Mouse (Mus musculus): ENCODE data around the gene Ano1. TPM values are rescaled to one million over a fixed set of nuclear protein-coding genes. Genes with fewer than 3 reads are reported as not detected.

The Ano1 gene
- polyA plus RNA-seq, 1 experiment from 2014 or later: 28.7 TPM

DNA sequence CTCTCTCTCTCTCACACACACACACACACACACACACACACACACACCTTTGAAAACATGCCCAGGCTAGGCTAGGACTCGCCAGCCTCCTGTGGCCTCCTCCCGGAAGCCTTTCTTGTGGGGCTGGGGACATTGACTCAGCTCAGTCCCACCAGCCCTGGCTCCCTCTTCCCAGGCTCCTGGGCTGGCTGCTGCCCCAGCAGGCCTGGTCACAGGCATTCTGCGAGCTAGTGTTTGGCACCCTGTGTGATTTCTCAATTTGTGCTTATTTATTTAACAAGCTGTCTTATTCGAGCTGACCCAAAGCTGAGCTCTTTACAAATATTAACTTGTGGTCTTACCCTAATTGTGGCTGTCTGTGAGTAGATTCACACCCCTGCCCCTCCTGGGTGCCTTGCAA lies 66.8 kb downstream of the Ano1 start:
- Histone ChIP-seq H3K27me3 (peaks cover 15% of the 10 kb centered on the region), H3K36me3 (no peaks in the 10 kb centered on the region), H3K9me3 (no peaks in the 10 kb centered on the region), H3K4me3 (no peak overlapping the region), H3K27ac (replicated peaks) (0 out of 2 replicates have a peak overlapping the region, but pooled peaks have one; percentile 4), H3K9ac (replicated peaks) (no peak overlapping the region), H3K4me2 (replicated peaks) (no peak overlapping the region), H3K4me1 (peaks cover 13% of the 10 kb centered on the region; the same call in 1 of the 2 replicates)
- no peak for ATAC-seq (ENCODE audit: low FRiP score, low read depth)
- 64% methylated on average over 4 of the region's 4 CpGs for WGBS

DNA sequence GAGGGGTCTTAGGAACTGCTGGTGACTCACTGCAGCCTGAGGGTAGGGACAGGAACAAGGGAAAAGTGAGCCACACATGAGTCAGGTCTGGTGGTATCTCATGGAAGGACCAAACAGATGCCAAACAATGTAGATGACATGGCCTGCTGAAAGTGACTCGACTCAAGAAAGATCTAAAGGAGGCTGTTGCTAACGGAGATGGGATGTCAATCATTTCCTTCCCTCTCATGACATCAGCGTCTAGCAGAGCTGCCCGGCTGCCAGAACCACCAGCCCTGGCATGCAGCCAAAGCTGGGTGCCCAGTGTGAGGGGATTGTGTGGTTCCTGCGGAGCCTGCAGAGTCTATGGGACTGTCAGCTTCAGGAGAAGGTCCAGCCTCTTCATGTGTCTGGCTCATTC lies 67.3 kb downstream of the Ano1 start:
- H3K4me3 ChIP-seq: no peak overlapping the region
- H3K27ac ChIP-seq (replicated peaks): 0 out of 2 replicates have a peak overlapping the region, but pooled peaks have one; percentile 4
- 46% methylated on average over 5 of the region's 5 CpGs for WGBS
- peaks cover 19% of the 10 kb centered on the region for H3K27me3 ChIP-seq
- H3K4me2 ChIP-seq (replicated peaks): no peak overlapping the region
- H3K4me1 ChIP-seq: peaks cover 14% of the 10 kb centered on the region; the same call in 1 of the 2 replicates
- no peaks in the 10 kb centered on the region for H3K36me3 ChIP-seq
- no peaks in the 10 kb centered on the region for H3K9me3 ChIP-seq
- no peak overlapping the region for H3K9ac ChIP-seq (replicated peaks)
- ATAC-seq (ENCODE audit: low FRiP score, low read depth): no peak

DNA sequence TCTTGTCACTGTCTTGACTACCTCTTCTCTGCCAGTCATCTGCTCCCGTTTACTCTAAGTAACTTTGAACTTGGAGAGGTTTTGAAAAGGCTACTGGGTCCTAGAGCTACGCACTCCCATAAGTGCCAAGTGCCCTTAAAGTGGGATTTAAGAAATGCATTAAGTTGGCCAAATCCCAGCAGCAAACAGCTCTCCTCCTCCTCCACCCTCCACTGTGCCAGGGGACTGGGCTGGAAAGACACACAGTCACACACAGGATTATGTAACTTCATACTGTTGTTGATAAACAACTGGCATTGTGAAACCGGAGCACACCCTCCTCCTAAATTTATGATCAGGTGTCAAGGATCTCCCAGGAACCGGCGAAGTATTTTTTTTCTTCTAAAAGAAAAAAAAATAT lies 71.7 kb downstream of the Ano1 start:
- WGBS: 87% methylated on average over 5 of the region's 5 CpGs
- peaks cover 56% of the 10 kb centered on the region for H3K27me3 ChIP-seq
- no peaks in the 10 kb centered on the region for H3K36me3 ChIP-seq

DNA sequence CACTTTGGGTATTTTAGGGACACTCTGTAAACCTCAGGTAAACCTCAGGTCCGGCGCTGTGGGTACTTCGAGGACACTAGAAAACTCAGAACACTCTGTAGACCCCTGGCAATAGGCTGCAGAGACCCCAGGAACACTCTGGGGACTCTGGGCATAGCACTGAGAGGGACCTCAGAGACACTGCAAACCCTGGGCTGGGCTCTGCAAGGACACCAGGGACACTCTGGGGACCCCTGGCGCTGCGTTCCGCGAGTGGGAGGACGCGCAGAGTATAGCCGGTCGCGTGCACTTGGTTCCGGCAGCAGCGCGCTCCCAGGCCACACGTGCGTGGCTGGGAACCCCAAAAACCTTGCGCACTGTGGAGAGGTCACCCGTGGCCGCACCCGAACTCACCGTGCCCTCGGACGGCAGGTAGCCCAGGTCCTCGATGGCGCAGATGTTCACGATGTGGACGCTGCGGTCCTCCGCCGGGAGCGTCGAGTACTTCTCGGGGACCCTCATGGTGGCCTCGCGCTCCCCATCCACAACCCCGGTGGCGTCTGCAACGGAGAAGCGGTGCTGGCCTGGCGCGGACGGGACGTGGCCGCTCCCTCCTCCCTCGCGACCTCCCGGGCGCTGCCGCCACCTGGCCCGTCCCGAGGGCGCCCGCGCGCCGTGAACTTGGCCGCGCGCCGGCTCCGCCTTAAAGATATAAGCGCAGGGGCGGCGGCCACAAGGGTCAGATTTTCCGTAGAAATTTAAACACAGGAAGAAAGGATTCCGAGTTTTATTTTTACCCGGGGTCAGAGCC lies 73.3 kb downstream of the Ano1 start:
- Histone ChIP-seq H3K9ac (replicated peaks) (peak overlapping the region; percentile 49; the same call in 1 of the 2 replicates), H3K36me3 (no peaks in the 10 kb centered on the region), H3K4me2 (replicated peaks) (peak overlapping the region; percentile 61), H3K4me1 (peaks cover 26% of the 10 kb centered on the region), H3K4me3 (peak overlapping the region; percentile 40), H3K27me3 (peaks cover 56% of the 10 kb centered on the region), H3K27ac (replicated peaks) (no peak overlapping the region), H3K9me3 (no peaks in the 10 kb centered on the region)
- no peak for ATAC-seq (ENCODE audit: low FRiP score, low read depth)
- WGBS: 13% methylated on average over 68 of the region's 68 CpGs

More for the DNA sequence above, 71.7 kb downstream of the Ano1 start:
- peaks cover 35% of the 10 kb centered on the region for H3K4me1 ChIP-seq
- ATAC-seq (ENCODE audit: low FRiP score, low read depth): no peak
- H3K4me3 ChIP-seq: no peak overlapping the region
- H3K9me3 ChIP-seq: no peaks in the 10 kb centered on the region
- no peak overlapping the region for H3K4me2 ChIP-seq (replicated peaks)
- H3K27ac ChIP-seq (replicated peaks): no peak overlapping the region
- no peak overlapping the region for H3K9ac ChIP-seq (replicated peaks)

DNA sequence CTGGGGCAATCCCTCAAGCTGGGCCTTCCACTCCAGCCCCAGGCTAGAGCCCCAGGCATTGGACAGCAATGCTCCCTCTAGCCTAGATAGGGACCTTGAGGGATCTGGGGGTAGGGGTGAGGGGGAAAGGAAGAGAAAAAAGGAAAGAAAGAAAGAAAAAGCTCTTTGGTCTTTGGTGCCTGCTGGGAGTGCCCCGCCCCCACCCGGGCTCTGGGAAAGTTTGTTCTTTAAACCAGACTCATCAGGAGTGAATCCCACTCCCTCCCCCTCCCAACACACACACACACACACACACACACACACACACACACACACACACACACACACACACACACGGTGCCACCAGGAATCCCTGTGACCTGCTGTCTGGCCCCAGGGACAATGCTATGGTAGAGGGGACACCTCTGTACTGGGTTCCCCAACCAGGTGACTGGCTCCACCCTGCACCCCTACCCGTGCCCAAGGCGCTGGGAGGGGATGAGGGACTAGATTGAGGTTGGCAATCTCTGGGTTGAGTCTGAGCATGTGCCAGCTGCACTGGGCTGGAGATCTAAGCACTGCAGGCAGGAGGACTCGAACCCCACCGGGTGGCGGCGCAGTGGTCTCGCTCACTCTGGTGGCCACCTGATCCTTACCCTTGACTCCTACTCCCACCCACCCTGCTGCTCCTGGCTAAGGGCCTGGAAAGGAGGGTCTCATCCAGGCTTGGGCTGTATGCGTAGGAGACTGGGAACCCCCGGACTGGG lies 74.3 kb downstream of the Ano1 start:
- no peak overlapping the region for H3K9ac ChIP-seq (replicated peaks)
- WGBS: 43% methylated on average over 12 of the region's 12 CpGs
- H3K9me3 ChIP-seq: no peaks in the 10 kb centered on the region
- ATAC-seq (ENCODE audit: low FRiP score, low read depth): no peak; the same call in 1 of the 2 replicates
- H3K4me2 ChIP-seq (replicated peaks): peak overlapping the region; percentile 61; the same call in 1 of the 2 replicates
- no peak overlapping the region for H3K27ac ChIP-seq (replicated peaks)
- no peak overlapping the region for H3K4me3 ChIP-seq
- peaks cover 61% of the 10 kb centered on the region for H3K27me3 ChIP-seq
- H3K36me3 ChIP-seq: no peaks in the 10 kb centered on the region
- peaks cover 26% of the 10 kb centered on the region for H3K4me1 ChIP-seq

DNA sequence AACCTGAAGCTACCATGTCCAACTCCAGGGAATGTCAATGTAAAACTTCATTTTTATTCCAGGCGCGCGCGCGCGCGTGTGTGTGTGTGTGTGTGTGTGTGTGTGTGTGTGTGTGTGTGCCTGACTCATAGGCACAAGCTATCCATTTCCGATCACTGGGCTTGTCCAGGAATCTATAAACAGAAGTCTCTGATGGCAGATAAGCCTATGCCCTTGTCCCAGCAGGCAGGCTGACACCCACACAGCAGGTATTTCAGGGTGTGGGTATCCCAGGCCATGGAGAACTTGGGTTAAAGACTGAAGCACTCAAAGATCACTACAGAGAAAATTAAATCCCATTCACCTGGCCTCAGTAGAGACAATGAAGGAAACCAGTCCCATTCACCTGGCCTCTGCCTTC lies 76.1 kb downstream of the Ano1 start:
- no peaks in the 10 kb centered on the region for H3K9me3 ChIP-seq
- H3K9ac ChIP-seq (replicated peaks): no peak overlapping the region
- H3K27ac ChIP-seq (replicated peaks): no peak overlapping the region
- no peak for ATAC-seq (ENCODE audit: low FRiP score, low read depth)
- peaks cover 26% of the 10 kb centered on the region for H3K4me1 ChIP-seq
- H3K4me2 ChIP-seq (replicated peaks): no peak overlapping the region
- H3K4me3 ChIP-seq: no peak overlapping the region
- peaks cover 4% of the 10 kb centered on the region; the same call in 1 of the 2 replicates for H3K36me3 ChIP-seq
- H3K27me3 ChIP-seq: peaks cover 53% of the 10 kb centered on the region
- WGBS: 93% methylated on average over 8 of the region's 8 CpGs

DNA sequence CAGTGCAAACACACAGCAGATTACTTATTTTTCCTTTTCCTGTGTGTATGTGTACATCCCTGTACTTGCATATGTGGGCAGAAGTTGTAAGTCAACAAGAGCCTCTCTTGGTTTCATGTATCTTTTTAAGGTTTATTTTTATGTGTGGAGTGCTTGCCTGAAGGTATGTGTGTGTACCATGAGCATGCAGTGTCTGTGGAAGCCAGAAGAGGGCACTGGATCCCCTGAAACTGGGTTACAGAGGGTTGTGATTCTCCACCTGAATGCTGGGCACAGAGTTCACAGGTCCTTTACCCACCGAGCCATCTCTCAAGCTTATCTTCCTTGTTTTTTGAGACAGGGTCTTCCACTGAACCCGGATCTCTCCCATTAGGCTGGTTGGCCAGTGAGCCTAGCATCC lies 81.9 kb downstream of the Ano1 start:
- no peak for ATAC-seq (ENCODE audit: low FRiP score, low read depth)

DNA sequence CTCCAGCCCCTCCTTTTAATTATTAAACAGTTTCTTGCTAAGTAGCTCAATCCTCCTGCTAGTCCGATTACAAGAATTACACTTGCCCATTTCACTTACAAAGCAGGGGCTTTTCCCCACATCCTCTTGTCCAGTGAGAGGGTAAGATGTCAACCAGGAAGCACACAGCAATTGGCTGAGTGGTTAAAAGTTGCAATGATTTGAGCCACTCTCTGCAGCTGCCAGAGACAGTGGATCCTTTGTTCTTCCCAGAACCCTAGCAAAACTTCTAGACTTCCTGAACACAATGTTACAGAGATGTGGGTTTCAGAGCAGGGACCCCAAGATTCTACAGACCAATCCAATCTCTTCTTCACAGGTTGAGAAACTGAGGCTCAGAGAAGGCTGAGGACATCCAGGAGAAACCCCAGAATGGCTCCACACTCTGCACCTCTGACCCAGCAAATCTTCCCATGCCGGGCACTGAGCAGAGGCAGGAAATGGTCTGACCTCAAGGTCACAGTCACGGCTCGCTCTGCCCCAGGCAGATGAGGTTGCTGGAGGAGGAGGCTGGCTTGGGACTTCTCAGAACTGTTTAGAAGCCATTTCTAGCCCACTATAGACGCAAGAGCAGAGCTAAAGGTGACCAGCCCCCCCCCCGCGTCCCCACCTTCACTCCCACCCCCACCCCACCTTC lies 83.0 kb downstream of the Ano1 start:
- Histone ChIP-seq H3K4me2 (replicated peaks) (no peak overlapping the region), H3K9me3 (no peaks in the 10 kb centered on the region), H3K27ac (replicated peaks) (no peak overlapping the region), H3K36me3 (peaks cover 16% of the 10 kb centered on the region), H3K4me3 (no peak overlapping the region), H3K9ac (replicated peaks) (no peak overlapping the region), H3K27me3 (peaks cover 5% of the 10 kb centered on the region; the same call in 1 of the 2 replicates), H3K4me1 (peaks cover 8% of the 10 kb centered on the region; the same call in 1 of the 2 replicates)
- no peak for ATAC-seq (ENCODE audit: low FRiP score, low read depth)
- WGBS: 56% methylated on average over 6 of the region's 7 CpGs

More for the DNA sequence above, 81.9 kb downstream of the Ano1 start:
- WGBS: 78% methylated on average over 2 of the region's 2 CpGs
- Histone ChIP-seq H3K9me3 (no peaks in the 10 kb centered on the region), H3K27me3 (peaks cover 5% of the 10 kb centered on the region; the same call in 1 of the 2 replicates), H3K4me3 (no peak overlapping the region), H3K27ac (replicated peaks) (no peak overlapping the region), H3K4me2 (replicated peaks) (no peak overlapping the region), H3K4me1 (no peaks in the 10 kb centered on the region), H3K36me3 (peaks cover 16% of the 10 kb centered on the region), H3K9ac (replicated peaks) (no peak overlapping the region)

DNA sequence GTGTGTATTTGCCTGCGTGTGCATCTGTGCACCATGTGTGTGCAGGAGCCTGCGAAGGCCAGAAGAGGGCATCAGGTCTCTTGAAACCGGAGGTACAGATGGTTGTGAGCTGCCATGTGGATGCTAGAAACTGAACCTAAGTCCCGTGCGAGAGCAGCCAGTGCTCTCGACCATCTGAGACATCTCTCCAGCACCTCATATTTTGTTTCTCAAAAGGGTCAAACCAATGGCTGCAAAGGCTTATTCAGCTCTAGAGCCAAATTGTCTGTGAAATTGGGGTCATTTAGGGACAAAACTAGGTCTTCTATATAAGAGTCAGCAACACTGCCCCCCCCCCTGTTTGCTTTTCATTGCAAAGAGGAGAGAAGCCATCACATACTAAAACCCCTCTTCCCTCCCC lies 84.7 kb downstream of the Ano1 start:
- no peak overlapping the region for H3K9ac ChIP-seq (replicated peaks)
- no peak overlapping the region for H3K27ac ChIP-seq (replicated peaks)
- no peak for ATAC-seq (ENCODE audit: low FRiP score, low read depth)
- no peaks in the 10 kb centered on the region for H3K9me3 ChIP-seq
- no peak overlapping the region for H3K4me2 ChIP-seq (replicated peaks)
- WGBS: 88% methylated on average over 6 of the region's 6 CpGs
- peaks cover 14% of the 10 kb centered on the region for H3K4me1 ChIP-seq
- peaks cover 16% of the 10 kb centered on the region for H3K36me3 ChIP-seq
- H3K27me3 ChIP-seq: peaks cover 6% of the 10 kb centered on the region; the same call in 1 of the 2 replicates
- no peak overlapping the region for H3K4me3 ChIP-seq

DNA sequence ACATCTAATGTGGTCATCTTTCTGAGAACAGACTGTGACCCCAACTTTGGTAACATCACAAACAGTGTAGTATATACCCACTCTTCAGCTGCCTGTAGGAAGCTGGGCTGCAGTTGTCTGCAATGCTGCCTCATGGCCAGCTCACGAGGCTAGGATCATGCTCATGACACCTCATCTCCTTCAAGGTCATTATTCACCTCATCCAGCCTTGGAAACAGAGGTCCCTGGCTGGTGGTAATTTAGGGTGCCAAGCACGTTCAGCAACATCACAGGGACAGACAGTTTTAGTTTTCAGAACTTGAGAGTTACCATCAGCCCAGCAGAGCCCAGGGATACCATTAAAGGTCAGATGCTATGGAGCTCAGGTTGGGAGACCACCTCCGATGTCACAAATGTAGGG lies 86.2 kb downstream of the Ano1 start:
- ATAC-seq (ENCODE audit: low FRiP score, low read depth): no peak
- H3K4me1 ChIP-seq: peaks cover 14% of the 10 kb centered on the region
- H3K9ac ChIP-seq (replicated peaks): no peak overlapping the region
- H3K36me3 ChIP-seq: peaks cover 12% of the 10 kb centered on the region
- WGBS: 85% methylated on average over 3 of the region's 3 CpGs
- no peak overlapping the region for H3K27ac ChIP-seq (replicated peaks)
- H3K9me3 ChIP-seq: no peaks in the 10 kb centered on the region
- H3K4me2 ChIP-seq (replicated peaks): no peak overlapping the region
- H3K27me3 ChIP-seq: peaks cover 6% of the 10 kb centered on the region; the same call in 1 of the 2 replicates
- no peak overlapping the region for H3K4me3 ChIP-seq

DNA sequence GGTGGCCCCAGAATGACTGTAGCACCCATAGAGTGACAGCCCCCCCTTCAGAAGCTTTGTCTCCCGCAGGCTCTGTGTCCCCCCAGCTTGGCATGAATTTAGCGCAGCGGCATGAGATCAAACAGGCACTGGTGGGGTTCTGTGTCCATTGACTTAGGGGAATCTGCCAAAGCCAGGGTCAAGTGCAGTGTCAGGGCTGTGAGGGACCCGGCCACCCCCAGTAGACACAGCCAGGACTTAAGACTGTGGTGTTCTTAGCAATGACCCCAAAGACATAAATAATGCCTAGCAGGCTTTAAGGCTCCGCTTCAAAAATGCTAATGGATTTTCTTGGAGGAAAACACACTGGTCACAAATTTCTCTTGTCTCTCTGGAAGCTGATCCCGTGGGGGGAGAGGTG lies 88.2 kb downstream of the Ano1 start:
- Histone ChIP-seq H3K4me1 (peaks cover 14% of the 10 kb centered on the region), H3K4me2 (replicated peaks) (no peak overlapping the region), H3K27me3 (peaks cover 6% of the 10 kb centered on the region; the same call in 1 of the 2 replicates), H3K27ac (replicated peaks) (no peak overlapping the region), H3K36me3 (peaks cover 12% of the 10 kb centered on the region), H3K9me3 (no peaks in the 10 kb centered on the region), H3K9ac (replicated peaks) (no peak overlapping the region), H3K4me3 (no peak overlapping the region)
- WGBS: 53% methylated on average over 6 of the region's 6 CpGs
- no peak for ATAC-seq (ENCODE audit: low FRiP score, low read depth)

Measured in midbrain, embryonic 12.5 days (tissue).